Mouse (Mus musculus): ENCODE results near the gene Xntrpc.

- TF ChIP-seq CTCF (IDR thresholded peaks at IDR 0.05; ENCODE audit: low read depth) (no peak), EP300 (IDR thresholded peaks at IDR 0.05; ENCODE audit: low read depth) (no peak)
These were observed 48.1 kb upstream of the Xntrpc start for GRCm38 (mm10) chr7:102017452-102017851.
